Mouse (Mus musculus) olfactory bulb, adult 2 months (tissue): ENCODE data around the gene Atp5h. TPM values are rescaled to one million over a fixed set of nuclear protein-coding genes. Genes with fewer than 3 reads are reported as not detected.
"Not testable (repeated sequence)": the region's sequence is repeated elsewhere in the genome, so short reads cannot be mapped to it uniquely, and the experiment has no call there.

ENCODE experiments used
- H3K27ac ChIP-seq: fragments of 200-500 bp; 2 replicates; pipeline ENCODE4 v1.5.1; 2012; ENCODE audit warnings: low read depth, low read length; ENCODE audit not compliant: insufficient read depth
- H3K4me1 ChIP-seq: fragments of 200-500 bp; 2 replicates; pipeline ENCODE4 v1.6.1; 2012; ENCODE audit warnings: low read length; ENCODE audit not compliant: control insufficient read depth, insufficient read depth
- H3K4me3 ChIP-seq: fragments of 200-500 bp; 2 replicates; pipeline ENCODE4 v1.5.1; 2012; ENCODE audit warnings: mild to moderate bottlenecking, low read depth, low read length, moderate library complexity; ENCODE audit not compliant: insufficient read depth
- CTCF ChIP-seq: fragments of 200-500 bp; IDR thresholded peaks from 2 replicates; pipeline ENCODE4 v1.5.1; 2012; ENCODE audit warnings: low read depth, mild to moderate bottlenecking, low read length, moderate library complexity; ENCODE audit not compliant: insufficient read depth
- POLR2A ChIP-seq: fragments of 200-500 bp; IDR thresholded peaks from 2 replicates; pipeline ENCODE4 v1.6.1; 2012; ENCODE audit warnings: mild to moderate bottlenecking, low read depth, low read length, moderate library complexity; ENCODE audit not compliant: insufficient read depth
- WGBS: fragments of 180-500 bp; shearing (Covaris S2); methylation state at CpG from one replicate; pipeline ENCODE4 v1.1.7; 2018; 5-methylcytosine and 5-hydroxymethylcytosine counted together
- polyA plus RNA-seq: library from polyadenylated mRNA; stranded (reverse); fragments of >200 nt; gene quantifications from 2 replicates; pipeline ENCODE4 v1.2.4, GENCODE M21; 2012; ENCODE audit warnings: low replicate concordance; ENCODE audit not compliant: missing spikeins, insufficient read depth, insufficient read length

Gene Atp5h
- polyA plus RNA-seq, 1 experiment = not detected

- 89% methylated on average over 15 of the region's 15 CpGs for WGBS
- TF ChIP-seq CTCF = no peak
- TF ChIP-seq POLR2A = no peak
- Histone ChIP-seq H3K4me3 (no peak overlapping the region), H3K4me1 (peaks cover 4% of the 10 kb centered on the region; the same call in 1 of the 2 replicates), H3K27ac (no peak overlapping the region)
These were observed 35.9 kb upstream of the Atp5h start for GRCm38 (mm10) chr11:115455619-115456018.

GRCm38 (mm10) chr11:115454822-115455221 is 35.1 kb upstream of the Atp5h start:
- not testable (repeated sequence) for H3K4me3 ChIP-seq, H3K4me1 ChIP-seq, H3K27ac ChIP-seq
- WGBS = 86% methylated on average over 6 of the region's 6 CpGs

- H3K4me1 ChIP-seq = peaks cover 4% of the 10 kb centered on the region; the same call in 1 of the 2 replicates
- WGBS = 79% methylated on average over 4 of the region's 4 CpGs
- TF ChIP-seq CTCF = no peak
- TF ChIP-seq POLR2A = no peak
- H3K4me3 ChIP-seq = no peak overlapping the region
- no peak overlapping the region for H3K27ac ChIP-seq
These were observed 33.5 kb upstream of the Atp5h start for GRCm38 (mm10) chr11:115453306-115453705.

DNA sequence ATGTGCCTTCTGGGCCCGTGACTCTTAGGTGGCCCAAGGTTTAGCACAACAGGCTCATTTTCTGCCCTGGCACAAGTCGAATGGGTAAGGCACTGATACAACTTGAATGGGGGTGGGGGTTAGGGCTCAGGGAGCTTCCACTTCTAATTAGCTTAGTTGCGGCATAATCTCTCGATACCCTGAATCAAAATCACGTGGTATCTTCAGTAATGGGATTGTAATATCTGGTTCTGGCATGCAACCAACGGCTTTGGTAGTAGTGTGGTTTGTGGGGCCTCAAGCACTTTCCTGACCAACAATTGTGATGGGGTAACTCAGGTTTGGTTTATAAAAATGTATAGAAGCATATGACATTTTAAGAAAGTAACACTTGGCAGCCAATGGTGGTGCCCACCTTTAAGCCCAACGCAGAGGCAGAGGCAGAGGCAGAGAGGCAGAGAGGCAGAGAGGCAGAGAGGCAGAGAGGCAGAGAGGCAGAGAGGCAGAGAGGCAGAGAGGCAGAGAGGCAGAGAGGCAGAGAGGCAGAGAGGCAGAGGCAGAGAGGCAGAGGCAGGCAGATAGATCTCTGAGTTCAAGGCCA is 32.6 kb upstream of the Atp5h start:
- whole genome bisulfite sequencing = 75% methylated on average over 7 of the region's 7 CpGs
- Histone ChIP-seq H3K4me3 (no peak overlapping the region), H3K4me1 (peaks cover 1% of the 10 kb centered on the region; the same call in 1 of the 2 replicates), H3K27ac (no peak overlapping the region; the same call in 1 of the 2 replicates)
- TF ChIP-seq CTCF (no peak), POLR2A (no peak)

DNA sequence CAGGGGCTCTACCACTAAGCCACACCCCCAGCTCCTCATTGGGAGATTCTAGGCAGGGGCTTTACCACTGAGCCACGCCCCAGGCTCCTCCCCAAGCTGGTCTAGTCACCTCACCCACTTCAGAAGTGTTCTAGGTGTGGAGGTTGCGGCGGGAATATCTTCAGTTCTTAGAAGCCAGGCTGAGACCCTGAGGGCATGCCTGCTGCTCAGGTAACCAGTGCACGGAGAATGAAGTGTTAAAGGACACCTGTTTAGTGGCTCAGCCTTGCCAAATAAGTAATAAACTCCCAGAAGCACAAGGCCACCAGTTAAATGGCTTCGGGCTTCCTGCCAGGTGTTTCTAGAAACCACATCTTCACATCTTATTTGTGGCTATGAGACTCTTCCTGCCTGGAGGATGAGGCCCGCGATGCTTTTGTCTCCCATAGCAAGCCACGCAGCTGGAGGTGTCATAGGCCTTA is 32.0 kb upstream of the Atp5h start:
- no peaks in the 10 kb centered on the region for H3K4me1 ChIP-seq
- H3K4me3 ChIP-seq = no peak overlapping the region
- 77% methylated on average over 8 of the region's 8 CpGs for WGBS
- no peak for TF ChIP-seq CTCF
- no peak for TF ChIP-seq POLR2A
- no peak overlapping the region for H3K27ac ChIP-seq

DNA sequence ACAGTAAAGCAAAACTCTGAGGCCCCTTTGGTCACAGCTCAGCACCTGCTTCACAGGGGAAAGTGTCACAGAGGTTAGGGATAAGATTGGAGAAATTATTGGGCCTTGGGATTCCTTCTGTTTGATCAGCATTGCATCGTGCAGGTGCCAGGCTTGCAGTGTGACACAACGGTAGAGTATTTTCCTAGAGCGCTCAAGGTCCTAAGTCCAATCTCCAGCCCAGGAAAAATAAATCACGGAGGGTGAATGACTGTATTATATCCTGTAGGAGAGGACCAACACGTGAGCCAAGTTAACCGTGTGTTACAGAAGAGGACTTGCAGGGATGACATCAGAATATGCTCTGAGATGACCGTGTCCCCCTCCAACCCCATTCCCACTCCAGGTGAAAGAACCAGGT is 30.4 kb upstream of the Atp5h start:
- WGBS = 95% methylated on average over 7 of the region's 7 CpGs
- TF ChIP-seq CTCF = no peak
- no peak for TF ChIP-seq POLR2A

DNA sequence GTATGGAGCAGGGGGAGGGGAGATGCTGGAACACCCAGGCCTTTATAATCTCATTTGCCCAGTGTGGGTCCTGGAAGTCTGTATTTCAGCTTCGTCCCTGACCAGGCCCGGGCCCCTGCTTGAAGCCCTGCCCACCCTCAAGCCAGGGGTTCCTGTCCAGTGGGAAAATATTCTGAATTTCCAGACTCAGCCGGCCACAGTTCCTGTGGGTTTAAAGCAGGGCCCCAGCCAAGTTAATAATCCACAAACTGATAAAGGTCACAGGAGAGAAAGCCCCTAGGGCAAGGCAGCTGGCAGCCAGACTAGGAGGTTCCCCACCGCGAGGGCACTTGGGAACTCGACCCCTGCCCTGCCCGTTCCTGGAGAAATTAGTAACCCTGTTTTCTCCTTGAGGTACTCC is 29.2 kb upstream of the Atp5h start:
- Histone ChIP-seq H3K4me3 (no peak overlapping the region), H3K27ac (no peak overlapping the region), H3K4me1 (no peaks in the 10 kb centered on the region)
- TF ChIP-seq CTCF (no peak), POLR2A (no peak)
- 71% methylated on average over 7 of the region's 7 CpGs for WGBS

More for the DNA sequence above, 30.4 kb upstream of the Atp5h start:
- Histone ChIP-seq H3K4me3 (no peak overlapping the region), H3K4me1 (no peaks in the 10 kb centered on the region), H3K27ac (no peak overlapping the region)

DNA sequence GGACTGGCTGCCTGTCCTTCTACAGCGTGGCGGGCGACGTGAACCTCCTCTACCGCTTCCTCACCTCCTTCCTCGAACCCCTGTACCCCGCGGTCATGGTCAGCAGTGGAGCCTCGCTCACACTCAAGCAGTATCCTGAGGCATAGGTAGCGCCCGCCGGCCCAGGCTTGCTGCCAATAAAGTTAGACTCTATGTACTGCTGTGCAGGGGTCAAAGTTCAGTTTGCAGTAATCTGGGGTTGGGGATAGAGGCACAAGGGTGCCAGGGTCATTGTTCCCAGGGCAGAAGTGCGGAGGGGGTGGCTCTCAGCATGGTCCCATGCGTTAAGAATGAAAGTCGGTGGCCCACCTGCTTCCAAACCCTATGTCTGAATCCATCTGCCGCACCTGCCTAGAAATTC is 28.3 kb upstream of the Atp5h start:
- WGBS = 93% methylated on average over 16 of the region's 16 CpGs
- no peaks in the 10 kb centered on the region for H3K4me1 ChIP-seq
- no peak overlapping the region for H3K4me3 ChIP-seq
- no peak overlapping the region for H3K27ac ChIP-seq
- TF ChIP-seq POLR2A = no peak
- no peak for TF ChIP-seq CTCF

DNA sequence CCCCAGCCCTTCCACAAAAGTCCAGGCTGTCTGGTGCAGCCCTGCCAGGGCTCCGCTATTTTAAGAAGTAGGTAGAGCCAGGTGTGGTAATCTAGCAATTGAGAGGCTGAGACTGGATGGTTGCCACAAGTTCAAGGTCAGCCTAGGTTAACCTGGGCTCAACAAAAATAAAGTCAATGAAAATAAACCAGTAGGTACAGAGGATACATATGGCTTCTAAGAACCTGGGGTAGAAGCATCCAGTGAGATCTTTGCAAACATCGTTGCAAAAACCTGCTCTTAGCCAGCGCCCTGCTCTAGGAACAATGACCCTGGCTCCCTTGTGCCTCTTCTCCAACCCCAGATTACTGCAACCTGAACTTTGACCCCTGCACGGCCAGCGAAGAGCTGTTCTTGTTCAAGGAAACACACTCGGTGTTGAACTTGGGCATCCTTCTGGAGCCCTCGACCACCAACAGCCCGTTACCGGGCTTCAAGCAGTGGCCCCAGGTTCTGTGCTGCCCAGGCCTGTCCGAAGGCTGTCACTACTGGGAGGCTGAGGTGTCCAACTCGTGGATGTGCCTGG is 27.6 kb upstream of the Atp5h start:
- Histone ChIP-seq H3K4me3 (no peak overlapping the region), H3K27ac (no peak overlapping the region), H3K4me1 (no peaks in the 10 kb centered on the region)
- WGBS = 90% methylated on average over 11 of the region's 11 CpGs
- TF ChIP-seq POLR2A = no peak
- TF ChIP-seq CTCF = no peak
